Mouse (Mus musculus) large intestine, adult 2 months (tissue): ENCODE results near the gene Dph5. TPM values are rescaled to one million over a fixed set of nuclear protein-coding genes. Genes with fewer than 3 reads are reported as not detected.

Experiments used
- DNase-seq: peaks from one replicate; pipeline ENCODE4 v3.0.0-alpha.2; 2012; ENCODE audit warnings: low read depth, low spot score
- WGBS: fragments of 180-500 bp; shearing (Covaris S2); methylation state at CpG from one replicate; pipeline ENCODE4 v1.1.7; 2018; 5-methylcytosine and 5-hydroxymethylcytosine counted together
- polyA plus RNA-seq: library from polyadenylated mRNA; depleted of rRNA; stranded (reverse); fragments of >200 nt; gene quantifications from 2 replicates; pipeline ENCODE4 v1.2.3, GENCODE M21; 2012

The Dph5 gene
- polyA plus RNA-seq, 1 experiment = 5.3 TPM

DNA sequence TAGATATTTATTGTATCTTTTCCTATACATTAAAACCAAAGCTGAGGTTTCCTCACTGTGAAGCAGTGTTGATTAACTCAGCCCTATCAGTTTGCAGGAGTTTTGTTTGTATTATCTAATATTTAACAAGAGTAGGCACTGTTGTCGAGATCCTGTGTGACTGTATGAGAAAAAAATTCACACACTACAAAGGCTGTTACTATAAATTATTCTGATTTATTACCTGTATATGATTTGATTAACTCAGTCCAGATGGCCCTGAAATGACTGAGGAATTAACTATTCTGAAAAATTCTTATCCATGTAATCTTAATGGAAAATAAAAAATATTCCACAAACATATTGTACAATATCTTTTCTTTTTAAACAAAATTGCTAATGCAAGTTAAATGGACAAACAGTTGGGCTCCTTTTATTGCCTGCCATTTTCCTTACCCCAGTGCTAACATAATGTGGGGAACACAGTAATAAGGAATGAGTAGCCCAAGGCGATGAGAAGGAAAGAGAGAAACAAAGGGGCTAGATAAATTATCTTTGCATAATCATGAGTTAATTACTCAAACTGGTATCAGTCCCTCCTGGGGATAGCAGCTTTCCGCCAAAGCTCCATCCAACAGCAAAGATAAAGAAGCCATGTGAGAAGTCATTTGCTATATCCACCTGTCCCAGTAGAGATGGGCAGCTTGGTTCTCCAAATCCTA is 61.7 kb downstream of the Dph5 start:
- DNase-seq = no peak
- WGBS = 78% methylated on average over 3 of the region's 3 CpGs

DNA sequence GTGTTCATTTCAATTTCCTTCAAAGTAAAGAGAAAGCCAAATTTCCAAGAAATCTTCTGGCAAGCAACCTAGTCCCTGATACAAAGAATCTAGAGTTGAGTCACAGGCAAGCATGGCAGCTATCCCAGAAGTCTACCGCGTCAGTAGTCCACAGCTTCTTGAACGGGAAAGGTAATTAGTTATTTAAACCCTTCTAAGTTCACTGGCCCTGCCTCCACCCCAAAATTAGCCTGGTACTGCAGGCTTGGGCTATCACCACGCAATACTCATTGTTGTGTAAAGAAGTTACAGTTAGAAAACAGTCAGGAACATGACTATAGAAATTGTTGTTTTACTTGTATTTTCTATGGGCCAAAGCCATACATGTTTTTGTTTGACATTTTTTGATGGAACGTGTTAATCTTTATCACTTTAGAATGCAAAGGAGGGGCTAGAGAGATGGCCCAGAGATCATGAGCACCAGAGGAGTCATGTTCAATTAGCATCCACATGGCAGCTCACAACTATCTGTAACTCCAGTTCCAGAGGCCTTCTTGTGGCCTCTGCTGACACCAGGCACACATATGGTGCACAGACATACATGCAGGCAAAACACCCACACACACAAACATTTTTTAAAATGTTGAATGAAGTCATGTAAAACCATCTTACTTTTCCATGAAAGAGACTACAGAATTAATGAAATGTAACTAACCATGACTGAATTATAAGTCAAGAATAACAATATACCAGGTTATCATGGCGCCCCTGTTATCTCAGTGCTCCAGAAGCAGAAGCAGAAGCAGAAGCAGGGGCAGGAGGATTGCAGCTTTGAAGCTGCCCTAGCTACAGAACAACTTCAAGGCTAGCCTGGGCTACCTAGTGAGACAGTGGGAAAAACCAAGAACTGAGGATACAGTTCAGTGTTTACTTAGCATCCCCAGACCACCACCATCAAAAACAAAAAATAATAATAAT is 62.6 kb downstream of the Dph5 start:
- 78% methylated on average over 6 of the region's 6 CpGs for WGBS
- no peak for DNase-seq

DNA sequence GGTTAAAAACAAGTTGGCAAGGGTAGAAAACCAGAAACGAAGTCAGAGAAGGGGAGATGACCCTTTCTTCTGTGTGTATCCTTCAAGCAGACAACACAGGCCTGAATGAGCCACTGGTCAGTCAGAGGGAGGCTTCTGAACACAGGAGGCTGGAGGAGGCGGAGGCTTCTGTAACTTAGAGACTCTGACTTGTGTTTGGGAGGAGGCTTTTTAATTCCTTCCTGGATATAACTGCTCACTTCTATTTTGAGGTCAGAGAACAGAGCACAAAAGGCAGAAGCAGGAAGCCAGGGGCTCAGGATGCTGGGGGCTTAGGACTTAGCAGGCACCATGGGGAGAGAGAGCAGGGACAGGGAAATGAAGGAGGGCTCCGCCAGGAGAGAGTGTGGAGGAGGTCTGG is 63.6 kb downstream of the Dph5 start:
- no peak for DNase-seq
- WGBS = 80% methylated on average over 3 of the region's 3 CpGs

DNA sequence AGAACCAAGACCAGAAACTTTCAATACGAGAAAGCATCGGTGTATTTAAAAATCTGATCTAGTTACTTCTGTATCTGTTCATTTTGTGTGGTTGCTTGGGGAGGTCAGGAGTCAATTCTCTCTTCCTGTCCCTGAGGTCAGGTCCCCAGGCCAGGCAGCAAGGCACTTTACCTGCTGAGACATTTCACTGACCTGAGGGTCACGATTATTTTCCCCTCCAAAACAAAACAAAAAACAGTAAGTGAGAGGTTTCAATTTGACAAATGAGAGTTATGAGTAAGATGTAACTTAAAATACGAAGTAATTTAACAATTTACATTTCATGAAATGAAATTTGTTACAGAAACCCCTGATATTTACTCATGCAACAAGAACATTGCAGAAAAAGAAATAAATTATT is 64.7 kb downstream of the Dph5 start:
- WGBS = 82% methylated on average over 4 of the region's 4 CpGs
- DNase-seq = no peak

DNA sequence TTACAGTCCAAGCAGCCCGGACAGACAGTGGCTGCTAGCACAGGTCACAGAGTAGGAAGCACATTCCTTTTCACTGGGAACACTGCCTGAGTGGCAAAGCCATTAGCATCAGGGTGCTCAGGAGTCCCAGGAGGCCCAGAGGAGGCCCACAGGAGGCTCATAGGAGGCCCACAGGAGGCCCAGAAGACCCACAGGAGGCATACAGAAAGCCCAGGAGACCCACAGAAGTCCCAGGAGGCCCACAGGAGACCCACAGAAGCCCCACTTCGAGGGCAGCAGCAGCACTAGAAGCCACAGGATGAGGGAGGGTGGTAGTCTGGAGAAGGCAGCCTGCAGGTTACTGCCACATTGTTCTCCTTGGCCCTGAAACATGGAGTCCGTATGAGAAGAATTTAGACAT is 65.5 kb downstream of the Dph5 start:
- 85% methylated on average over 3 of the region's 3 CpGs for WGBS

DNA sequence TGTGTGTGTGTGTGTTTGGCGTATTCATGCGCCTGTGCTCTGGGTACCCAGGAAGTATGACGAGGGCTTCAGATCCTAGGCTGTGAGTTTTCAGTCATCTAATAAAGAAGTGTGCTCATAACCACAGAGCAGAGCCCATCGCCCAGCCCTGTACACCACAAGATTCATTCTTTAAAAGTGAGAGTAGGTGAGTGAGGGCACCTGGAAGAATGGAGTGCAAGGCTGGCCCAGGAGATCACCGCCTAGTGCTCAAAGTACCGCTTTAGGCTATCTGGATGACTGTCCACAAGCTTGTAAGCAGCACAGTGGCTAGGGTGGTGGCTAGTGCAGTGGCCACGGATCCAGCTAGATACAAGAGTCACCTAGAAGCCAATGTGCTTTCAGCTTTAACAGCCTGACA is 69.6 kb downstream of the Dph5 start:
- DNase-seq = no peak

More for the DNA sequence above, 65.5 kb downstream of the Dph5 start:
- no peak for DNase-seq

DNA sequence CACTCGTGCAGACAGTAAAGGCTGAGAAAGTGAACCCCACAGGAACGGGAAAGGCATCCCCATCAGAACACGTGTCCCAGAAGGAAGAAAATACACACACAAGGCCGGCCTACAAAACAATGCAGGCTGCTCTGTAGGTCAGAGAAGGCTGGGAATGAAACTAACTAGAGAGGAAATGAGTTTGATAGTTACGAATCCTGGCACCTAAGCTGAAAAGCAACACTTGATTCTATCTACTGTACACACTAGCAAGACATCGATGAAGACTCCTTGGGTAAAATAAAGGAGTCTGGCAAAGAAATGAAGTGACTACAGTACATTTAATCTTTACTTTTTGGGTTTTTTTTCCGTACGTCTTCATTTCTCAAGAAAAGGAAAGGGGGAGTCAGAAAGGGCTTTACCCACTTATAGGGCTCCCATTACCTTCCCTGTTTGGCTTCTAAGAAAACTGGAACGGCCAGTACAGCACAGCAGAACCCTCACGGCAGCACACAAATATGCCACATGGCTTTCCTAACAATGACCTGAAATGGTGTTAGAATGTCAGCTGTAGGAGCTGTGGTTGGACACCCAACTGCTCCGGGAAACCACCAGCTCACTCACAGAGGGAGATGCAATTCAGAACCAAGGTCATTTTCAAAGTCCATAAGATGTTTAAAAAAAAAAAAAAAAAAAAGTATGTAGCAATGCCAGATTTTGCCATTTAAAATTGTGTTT is 73.8 kb downstream of the Dph5 start:
- DNase-seq = no peak
- WGBS = 91% methylated on average over 11 of the region's 11 CpGs

More for the DNA sequence above, 69.6 kb downstream of the Dph5 start:
- 97% methylated on average over 7 of the region's 7 CpGs for WGBS

DNA sequence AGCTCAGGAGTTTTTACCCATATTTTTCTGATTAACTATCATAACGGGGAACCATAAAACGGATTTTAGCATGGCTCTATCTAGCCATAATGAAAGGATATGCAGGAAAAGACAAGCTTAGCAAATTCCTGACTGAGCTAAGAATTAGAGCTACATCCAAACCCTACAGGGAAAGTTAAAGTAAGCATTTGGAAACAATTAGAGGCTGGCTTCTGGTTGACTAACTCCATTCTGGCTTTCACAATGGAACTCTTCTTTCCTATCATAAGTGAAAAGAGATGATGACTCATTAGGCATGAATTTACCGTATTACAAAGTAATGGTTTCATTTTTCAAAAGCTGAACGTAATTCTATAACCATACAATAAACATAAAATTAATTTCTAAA is 74.4 kb downstream of the Dph5 start:
- 82% methylated on average over 4 of the region's 4 CpGs for WGBS
- no peak for DNase-seq

DNA sequence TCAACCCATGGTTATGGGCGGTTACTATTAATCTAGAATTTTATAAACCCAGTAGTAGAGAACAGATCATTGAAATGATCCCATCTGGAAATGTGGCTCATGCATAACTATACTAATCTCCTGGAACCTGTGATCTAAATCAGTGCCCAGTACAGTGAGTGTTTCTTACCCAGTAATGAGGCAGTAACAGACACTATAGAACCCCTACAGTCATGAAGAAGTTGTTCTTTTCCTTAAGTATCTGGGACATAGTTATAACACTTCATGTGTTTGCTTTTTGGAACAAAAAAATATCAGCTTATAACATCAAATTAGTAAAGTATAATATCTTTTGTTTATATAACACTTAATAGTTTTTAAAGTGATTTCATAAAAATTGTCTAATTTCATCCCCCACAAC is 76.0 kb downstream of the Dph5 start:
- WGBS = 93% methylated on average over 1 of the region's 1 CpGs
- DNase-seq = no peak

DNA sequence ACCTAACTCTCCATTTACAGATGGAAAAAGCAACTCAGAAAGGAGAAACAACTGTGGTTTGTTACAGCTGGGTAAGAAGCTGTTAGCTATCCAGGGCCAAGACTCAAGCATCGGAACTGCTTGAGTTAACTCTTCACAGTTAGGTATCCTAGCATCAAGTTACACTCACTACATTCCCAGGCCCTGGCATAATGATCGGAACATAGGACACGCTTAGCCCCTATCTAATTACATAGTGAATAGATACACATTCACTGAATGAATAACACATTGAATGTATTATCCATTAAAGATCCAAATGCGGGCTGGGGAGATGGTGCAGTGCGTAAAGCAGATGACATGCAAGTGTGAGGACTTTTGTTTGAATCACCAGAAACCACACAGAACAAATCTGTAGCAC is 76.4 kb downstream of the Dph5 start:
- no peak for DNase-seq
- WGBS = 95% methylated on average over 5 of the region's 5 CpGs

DNA sequence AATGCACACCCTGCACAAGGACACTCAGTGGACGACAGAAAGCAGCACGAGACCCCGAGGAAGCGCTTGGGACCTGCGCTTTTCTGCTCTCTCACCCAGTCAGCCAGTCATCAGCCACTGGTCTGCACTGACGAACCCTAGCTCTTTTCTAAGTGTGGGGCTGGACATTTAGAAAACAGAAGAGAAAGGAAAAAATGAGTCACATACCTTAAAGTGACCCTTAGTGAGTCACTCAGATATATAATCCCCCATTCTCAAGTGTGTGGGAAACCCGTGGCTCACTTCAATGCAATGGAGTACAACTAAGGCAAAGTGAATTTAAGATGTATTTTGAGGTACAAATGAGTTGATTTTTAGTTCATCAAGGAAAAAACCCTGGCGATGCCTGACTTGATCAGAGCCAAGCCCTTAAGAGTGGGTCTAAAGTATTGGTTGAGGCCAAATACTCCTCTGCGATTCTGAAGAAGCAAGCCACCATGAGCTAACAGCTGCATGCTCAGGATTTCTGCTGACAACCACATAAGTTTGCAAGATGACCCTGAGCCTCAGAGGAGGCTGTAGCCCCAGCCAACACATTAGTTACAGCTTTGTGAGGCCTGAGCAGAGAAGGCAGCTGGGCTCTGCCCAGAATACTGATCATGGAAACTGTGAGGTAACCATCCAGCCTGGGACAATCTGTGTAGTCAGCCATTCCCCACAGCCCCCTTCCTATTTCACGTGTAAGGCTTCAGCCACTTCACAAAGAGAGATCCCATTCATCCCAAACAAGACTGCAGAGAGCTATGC is 81.3 kb downstream of the Dph5 start:
- 79% methylated on average over 10 of the region's 10 CpGs for WGBS
- DNase-seq = no peak

DNA sequence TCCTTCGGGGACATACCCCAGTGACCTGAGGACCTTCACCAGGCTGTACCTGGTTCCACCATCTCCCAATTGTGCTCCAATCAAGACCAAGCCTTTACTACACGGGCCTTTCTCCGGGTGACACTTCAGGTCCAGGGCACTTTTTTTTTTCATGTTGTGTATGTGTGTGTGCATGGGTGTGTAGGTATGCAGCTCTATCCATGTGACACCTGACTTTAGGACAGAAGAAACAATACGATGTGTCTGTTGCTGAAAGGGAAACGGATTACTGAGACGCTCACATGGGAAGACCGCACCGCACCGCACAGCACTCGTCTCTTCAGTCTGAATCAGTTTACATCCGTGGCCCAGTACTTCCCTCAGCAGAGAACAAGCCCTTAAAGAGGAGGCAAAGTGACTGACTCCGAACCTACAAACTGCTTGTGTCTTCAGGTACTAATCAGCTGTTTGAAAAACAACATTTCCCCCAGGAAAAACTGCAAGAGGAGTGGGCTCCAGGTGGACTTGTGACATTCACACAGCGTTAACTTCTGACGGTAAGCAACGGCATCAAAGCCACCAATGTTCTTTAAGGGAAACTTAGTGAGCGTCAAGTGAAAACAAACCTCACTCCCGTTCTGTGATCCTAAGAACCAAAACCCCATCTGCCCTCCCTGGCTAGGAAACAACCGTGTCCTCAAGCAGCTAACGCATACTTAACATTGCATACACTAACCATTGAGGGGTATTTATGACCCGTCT is 83.6 kb downstream of the Dph5 start:
- 94% methylated on average over 20 of the region's 20 CpGs for WGBS

DNA sequence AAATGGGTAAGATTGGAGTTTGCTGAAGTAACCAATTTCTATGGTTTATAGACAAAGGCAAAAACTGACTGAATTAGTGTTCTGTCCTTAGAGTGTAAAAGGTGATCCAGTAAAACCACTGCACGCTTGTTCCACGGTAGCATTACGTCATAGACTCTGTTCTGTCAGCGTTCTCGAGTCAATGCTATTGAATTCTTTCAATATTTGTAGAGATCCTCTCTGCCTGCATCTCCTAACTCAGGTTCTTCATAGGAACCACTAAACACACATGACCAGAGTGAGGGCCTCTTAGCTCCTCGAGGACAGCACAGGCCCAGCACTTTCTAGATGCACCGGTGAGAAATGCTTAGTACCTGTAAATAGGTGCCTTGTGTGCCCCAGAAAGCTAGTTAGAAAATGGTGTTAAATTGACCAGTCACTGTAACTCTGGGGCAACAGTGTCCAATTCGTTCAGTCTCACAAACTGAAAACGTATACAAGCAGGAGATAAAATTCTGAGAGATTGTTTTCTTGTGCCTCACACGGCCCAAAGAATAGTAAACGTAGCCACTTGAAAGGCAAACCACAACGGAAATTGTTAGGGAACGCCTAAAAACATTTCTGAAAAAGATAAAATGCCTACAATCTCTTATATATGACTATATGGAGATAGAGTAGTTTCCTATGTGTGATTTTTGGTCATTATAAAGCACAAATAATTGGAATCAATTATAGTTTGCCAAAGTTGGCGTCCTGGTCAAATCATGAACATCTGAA is 84.4 kb downstream of the Dph5 start:
- no peak for DNase-seq
- WGBS = 89% methylated on average over 14 of the region's 14 CpGs

More for the DNA sequence above, 83.6 kb downstream of the Dph5 start:
- no peak for DNase-seq

DNA sequence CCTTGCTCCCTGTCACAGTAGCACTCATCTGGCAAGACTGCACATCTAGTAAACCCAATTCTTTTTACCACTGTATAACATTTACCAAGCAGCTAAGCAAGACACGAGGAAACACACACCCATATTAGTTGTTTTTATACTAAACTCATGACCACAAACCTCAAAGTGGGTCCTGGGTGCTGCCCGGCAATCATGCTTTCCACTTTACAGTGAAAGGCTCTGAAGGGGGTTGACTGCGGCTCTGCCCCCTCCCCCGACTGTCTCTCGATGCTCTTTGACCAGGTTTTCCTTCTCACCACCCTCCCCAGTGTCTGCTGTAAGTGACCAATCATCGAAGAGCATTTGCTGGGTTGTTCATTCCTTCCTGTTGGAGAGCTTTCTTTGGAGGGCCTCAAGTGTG is 86.6 kb downstream of the Dph5 start:
- WGBS = 87% methylated on average over 6 of the region's 6 CpGs
- no peak for DNase-seq

DNA sequence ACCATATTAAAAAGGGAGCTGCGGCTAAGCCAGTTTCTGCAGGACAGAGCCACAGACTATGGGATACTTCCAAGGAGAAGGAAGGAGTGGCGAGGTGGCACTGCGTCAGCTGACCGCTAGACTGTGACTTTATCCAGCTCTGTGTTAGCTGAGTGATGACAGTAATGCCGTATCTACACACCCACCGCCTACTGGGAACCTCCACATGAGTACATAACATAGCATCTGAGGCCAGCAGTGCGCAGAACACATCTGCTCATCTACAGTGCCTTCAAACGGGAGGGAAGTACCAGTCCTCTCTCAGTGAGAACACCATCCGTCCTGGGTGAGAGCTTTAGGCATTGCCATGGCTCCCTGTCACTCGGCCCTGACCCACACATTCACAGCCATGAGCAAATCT is 87.4 kb downstream of the Dph5 start:
- no peak for DNase-seq
- WGBS = 95% methylated on average over 10 of the region's 10 CpGs

DNA sequence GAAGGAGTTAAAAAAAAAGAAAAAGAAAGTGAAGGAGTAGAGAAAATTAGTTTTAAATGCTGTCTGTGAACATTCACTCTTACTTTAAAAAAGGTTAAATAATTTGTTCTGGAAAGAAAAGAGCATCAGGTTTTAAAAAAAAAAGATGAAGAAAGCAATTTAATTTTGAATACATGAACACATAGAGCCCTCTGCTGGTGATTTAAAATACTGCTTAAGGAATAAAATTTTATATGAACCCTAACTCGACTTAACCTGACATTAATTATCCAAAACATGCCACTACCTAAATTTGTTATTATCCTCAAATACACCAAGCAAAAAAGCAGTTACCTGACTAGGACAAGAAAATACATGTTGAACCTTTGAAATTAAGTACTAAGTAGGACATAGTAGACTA is 91.4 kb downstream of the Dph5 start:
- WGBS = 3% methylated on average over 1 of the region's 1 CpGs
- no peak for DNase-seq

DNA sequence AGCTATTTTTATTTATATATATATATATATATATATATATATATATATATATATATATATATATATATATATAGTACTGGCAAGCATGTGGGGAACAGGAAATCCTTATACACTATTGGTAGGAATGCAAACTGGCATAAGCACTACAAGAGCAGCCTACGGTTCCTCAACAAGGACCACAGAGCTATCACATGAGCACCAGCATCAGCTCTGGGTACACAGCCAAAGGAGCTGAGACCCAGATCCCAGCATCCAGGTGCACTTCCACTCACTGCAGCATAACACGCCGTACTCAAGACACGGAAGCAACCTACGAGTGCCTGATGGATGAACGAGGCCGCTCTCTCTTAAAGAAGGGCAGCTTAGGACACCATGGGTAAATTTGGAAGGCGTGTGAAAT is 95.6 kb downstream of the Dph5 start:
- 93% methylated on average over 8 of the region's 8 CpGs for WGBS
- no peak for DNase-seq
